ENCODE assay signal across 8 mouse cellular contexts in the genomic region with DNA sequence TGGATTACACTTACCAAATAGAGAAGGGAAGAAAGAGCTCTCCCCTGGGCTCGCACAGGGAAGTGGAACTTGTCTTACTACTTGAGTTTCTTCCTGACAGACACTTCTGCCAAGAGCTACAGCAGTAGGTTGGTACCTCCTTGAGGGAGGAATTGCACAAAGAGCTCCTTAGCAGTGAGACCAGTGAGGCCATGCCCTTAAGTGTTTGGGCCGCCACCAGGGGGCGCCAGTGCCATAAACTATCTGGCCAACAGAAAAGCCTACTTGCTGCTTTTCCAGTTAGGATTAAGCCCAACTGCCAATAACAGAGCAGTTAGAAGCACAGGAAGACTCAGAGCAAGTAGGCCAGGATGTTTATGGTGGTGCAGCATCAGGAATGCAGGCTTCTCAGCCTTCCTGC. TPM values are rescaled to one million over a fixed set of nuclear protein-coding genes. Genes with fewer than 3 reads are reported as not detected.
DNase-seq lines count a peak whose midpoint lies in the region; ATAC-seq and TF ChIP-seq lines count a peak whose summit lies in the region.

No protein-coding gene starts in this region.

- no peak overlapping the region for H3K4me2 ChIP-seq in midbrain, embryonic 15.5 days
- no peak overlapping the region for H3K4me2 ChIP-seq in intestine, postnatal 0 days (replicated peaks; ENCODE audit: low read depth)
- no peak overlapping the region for H3K4me2 ChIP-seq in midbrain, embryonic 14.5 days (ENCODE audit: low read length)

- intact Hi-C loops in left cerebral cortex, postnatal 36 days (cut with DNase I), result loop anchor here (2.0 kb wide), 1 partner anchor 57 kb away; a partner anchor contains a TSS

- no peak overlapping the region for H3K4me3 ChIP-seq in midbrain, embryonic 10.5 days
- no peak overlapping the region for H3K4me3 ChIP-seq in midbrain, embryonic 15.5 days
- H3K4me3 ChIP-seq in intestine, postnatal 0 days (ENCODE audit: low read depth, low read length), result no peak overlapping the region
- H3K4me3 ChIP-seq in midbrain, embryonic 14.5 days (replicated peaks; ENCODE audit: low read depth, low read length), result no peak overlapping the region

- H3K27me3 ChIP-seq in midbrain, embryonic 10.5 days (ENCODE audit: low read depth, poor library complexity, severe bottlenecking), result no peaks in the 10 kb centered on the region
- H3K27me3 ChIP-seq in midbrain, embryonic 15.5 days (replicated peaks), result no peaks in the 10 kb centered on the region
- H3K27me3 ChIP-seq in intestine, postnatal 0 days (replicated peaks; ENCODE audit: control insufficient read depth, insufficient read depth, low read length), result no peaks in the 10 kb centered on the region
- H3K27me3 ChIP-seq in midbrain, embryonic 14.5 days (ENCODE audit: control insufficient read depth, insufficient read depth, low read length), result no peaks in the 10 kb centered on the region

- H3K27ac ChIP-seq in midbrain, embryonic 10.5 days (replicated peaks), result no peak overlapping the region
- H3K27ac ChIP-seq in midbrain, embryonic 15.5 days, result no peak overlapping the region
- no peak overlapping the region for H3K27ac ChIP-seq in intestine, postnatal 0 days (ENCODE audit: low read depth, low read length)
- no peak overlapping the region for H3K27ac ChIP-seq in midbrain, embryonic 14.5 days (replicated peaks; ENCODE audit: low read depth, low read length)

- no peaks in the 10 kb centered on the region for H3K4me1 ChIP-seq in midbrain, embryonic 10.5 days
- H3K4me1 ChIP-seq in midbrain, embryonic 15.5 days, result no peaks in the 10 kb centered on the region
- no peaks in the 10 kb centered on the region for H3K4me1 ChIP-seq in intestine, postnatal 0 days (replicated peaks; ENCODE audit: control insufficient read depth, insufficient read depth, low read length)
- no peaks in the 10 kb centered on the region for H3K4me1 ChIP-seq in midbrain, embryonic 14.5 days (ENCODE audit: control insufficient read depth, insufficient read depth, low read length)

- DNase-seq in midbrain, embryonic 10.5 days (ENCODE audit: low spot score), result peak; percentile 86
- peak; percentile 93 for DNase-seq in embryo, embryonic 10.5 days (ENCODE audit: low spot score)
- peak; percentile 77 for DNase-seq in gastrocnemius, postnatal 25 days
- peak; percentile 64 to 71 for DNase-seq in left cerebral cortex, postnatal 36 days (ENCODE audit: low spot score in 2 of 2)
- DNase-seq in midbrain, embryonic 14.5 days, result peak; percentile 92
- peak; percentile 77 to 88 for DNase-seq in spleen, postnatal 10 days (ENCODE audit: low spot score in 2 of 2)

- ATAC-seq in midbrain, embryonic 15.5 days (replicated peaks), result no peak
- peak; percentile 57 for ATAC-seq in intestine, postnatal 0 days
- no peak for ATAC-seq in midbrain, embryonic 14.5 days (ENCODE audit: low FRiP score, low TSS enrichment)

- H3K9me3 ChIP-seq in midbrain, embryonic 10.5 days (replicated peaks), result no peaks in the 10 kb centered on the region
- H3K9me3 ChIP-seq in midbrain, embryonic 15.5 days, result no peaks in the 10 kb centered on the region
- H3K9me3 ChIP-seq in intestine, postnatal 0 days (ENCODE audit: control insufficient read depth), result no peaks in the 10 kb centered on the region
- no peaks in the 10 kb centered on the region for H3K9me3 ChIP-seq in midbrain, embryonic 14.5 days (ENCODE audit: control insufficient read depth, low read length)

- peak; percentile 97 for TF ChIP-seq CTCF in intestine, postnatal 0 days (IDR thresholded peaks at IDR 0.05; ENCODE audit: low read depth)

- 13% methylated on average over 3 of the region's 3 CpGs for WGBS in midbrain, embryonic 10.5 days
- WGBS in midbrain, embryonic 15.5 days, result 14% methylated on average over 3 of the region's 3 CpGs
- 15% methylated on average over 3 of the region's 3 CpGs for WGBS in intestine, postnatal 0 days
- WGBS in midbrain, embryonic 14.5 days, result 15% methylated on average over 3 of the region's 3 CpGs

- H3K9ac ChIP-seq in midbrain, embryonic 15.5 days, result no peak overlapping the region
- H3K9ac ChIP-seq in intestine, postnatal 0 days (ENCODE audit: low read depth, low read length), result no peak overlapping the region
- H3K9ac ChIP-seq in midbrain, embryonic 14.5 days (replicated peaks; ENCODE audit: low read length), result no peak overlapping the region

- peaks cover 67% of the 10 kb centered on the region for H3K36me3 ChIP-seq in midbrain, embryonic 10.5 days
- peaks cover 43% of the 10 kb centered on the region for H3K36me3 ChIP-seq in midbrain, embryonic 15.5 days (replicated peaks)
- peaks cover 4% of the 10 kb centered on the region; the same call in 1 of the 2 replicates for H3K36me3 ChIP-seq in intestine, postnatal 0 days (ENCODE audit: control insufficient read depth, insufficient read depth)
- peaks cover 57% of the 10 kb centered on the region for H3K36me3 ChIP-seq in midbrain, embryonic 14.5 days (ENCODE audit: control insufficient read depth, insufficient read depth, low read length)

RNA-seq across cellular contexts. Expression of a gene that starts 31.4 kb away (rescaled TPM):
- 69.2 and 82.3 TPM in 2 replicates for polyA plus RNA-seq in midbrain, embryonic 10.5 days (2016; fragmentation: Nextera tagmentation; extraction: Ambion mirVana)
- 28.6 and 29.2 TPM in 2 replicates for polyA plus RNA-seq in midbrain, embryonic 15.5 days (2015; fragmentation: Nextera tagmentation; extraction: Ambion mirVana)
- 1 to 10 TPM; 2.8 to 4.9 TPM for total RNA-seq in gastrocnemius, postnatal 25 days (2021)
- 25.2 and 26.8 TPM in 2 replicates for polyA plus RNA-seq in intestine, postnatal 0 days (2015; fragmentation: Nextera tagmentation; extraction: Ambion mirVana)
- 1 to 10 TPM; 2.5 to 3.2 TPM for total RNA-seq in left cerebral cortex, postnatal 36 days (2021)
- 27.0 and 31.8 TPM in 2 replicates for polyA plus RNA-seq in midbrain, embryonic 14.5 days (2014; fragmentation: Nextera tagmentation; extraction: Ambion mirVana)

RNA-seq across cellular contexts. Expression of a gene that starts 50.4 kb away (rescaled TPM):
- polyA plus RNA-seq in midbrain, embryonic 10.5 days (2016; fragmentation: Nextera tagmentation; extraction: Ambion mirVana), result 8.7 and 10.0 TPM in 2 replicates
- 6.7 and 7.0 TPM in 2 replicates for polyA plus RNA-seq in midbrain, embryonic 15.5 days (2015; fragmentation: Nextera tagmentation; extraction: Ambion mirVana)
- 1 to 10 TPM; 2.5 to 4.4 TPM for total RNA-seq in gastrocnemius, postnatal 25 days (2021)
- 5.7 and 5.9 TPM in 2 replicates for polyA plus RNA-seq in intestine, postnatal 0 days (2015; fragmentation: Nextera tagmentation; extraction: Ambion mirVana)
- total RNA-seq in left cerebral cortex, postnatal 36 days (2021), result 1 to 10 TPM; 5.7 to 7.3 TPM
- polyA plus RNA-seq in midbrain, embryonic 14.5 days (2014; fragmentation: Nextera tagmentation; extraction: Ambion mirVana), result 4.4 and 6.8 TPM in 2 replicates

RNA-seq across cellular contexts. Expression of a gene that starts 57.5 kb away (rescaled TPM):
- polyA plus RNA-seq in midbrain, embryonic 10.5 days (2016; fragmentation: Nextera tagmentation; extraction: Ambion mirVana), result not detected in 2 replicates
- polyA plus RNA-seq in midbrain, embryonic 15.5 days (2015; fragmentation: Nextera tagmentation; extraction: Ambion mirVana), result not detected in 2 replicates
- total RNA-seq in gastrocnemius, postnatal 25 days (2021), result not detected
- not detected in 2 replicates for polyA plus RNA-seq in intestine, postnatal 0 days (2015; fragmentation: Nextera tagmentation; extraction: Ambion mirVana)
- not detected for total RNA-seq in left cerebral cortex, postnatal 36 days (2021)
- not detected in 2 replicates for polyA plus RNA-seq in midbrain, embryonic 14.5 days (2014; fragmentation: Nextera tagmentation; extraction: Ambion mirVana)
